Mouse (Mus musculus): ENCODE measurements around the gene Nav1. TPM values are rescaled to one million over a fixed set of nuclear protein-coding genes. Genes with fewer than 3 reads are reported as not detected.

Gene Nav1
- polyA plus RNA-seq, 1 experiment from 2014 or later: 38.1 TPM

DNA sequence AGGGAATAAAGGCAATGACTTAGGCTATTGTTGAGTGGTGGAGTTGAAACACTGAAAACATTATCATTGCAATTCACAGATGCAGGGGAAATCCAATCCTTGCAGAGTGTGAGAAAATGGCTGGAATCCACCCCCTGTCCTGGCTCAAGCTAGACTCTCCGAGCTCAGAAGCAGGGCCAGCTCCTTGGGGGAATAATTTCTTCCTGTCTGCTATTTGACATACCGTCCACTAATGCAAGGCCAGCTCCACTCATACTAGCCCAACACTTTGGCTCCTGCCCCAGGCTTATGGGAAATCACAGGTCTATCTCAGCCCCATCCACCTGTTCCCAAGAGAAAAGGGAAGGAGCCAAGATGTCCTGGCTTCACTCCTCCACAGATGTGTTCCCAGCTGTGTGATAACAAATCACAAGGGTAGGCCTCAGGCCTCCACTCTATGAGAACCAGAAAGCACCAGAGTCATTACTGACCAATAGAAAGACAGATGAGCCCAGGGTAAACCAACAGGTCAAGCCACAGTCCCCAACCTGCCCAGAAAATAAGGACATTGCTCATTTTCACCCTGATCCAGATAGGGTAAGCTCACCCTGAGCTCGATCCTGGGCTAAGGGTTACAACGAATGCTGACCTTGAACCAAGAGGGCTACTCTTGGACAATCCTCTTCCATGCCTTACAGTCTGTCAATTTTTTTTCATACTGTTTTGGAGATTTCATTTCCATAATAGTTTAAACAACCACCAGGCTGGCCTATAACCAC lies 32.5 kb downstream of the Nav1 start:
- peaks cover 11% of the 10 kb centered on the region; the same call in 1 of the 2 replicates for H3K36me3 ChIP-seq
- ATAC-seq: no peak
- no peak overlapping the region for H3K4me2 ChIP-seq (replicated peaks)
- H3K4me1 ChIP-seq (replicated peaks): peaks cover 66% of the 10 kb centered on the region
- WGBS: 86% methylated on average over 4 of the region's 4 CpGs
- no peak overlapping the region for H3K27ac ChIP-seq
- H3K27me3 ChIP-seq: no peaks in the 10 kb centered on the region
- H3K4me3 ChIP-seq (replicated peaks): no peak overlapping the region
- no peaks in the 10 kb centered on the region for H3K9me3 ChIP-seq
- no peak overlapping the region for H3K9ac ChIP-seq (replicated peaks)

DNA sequence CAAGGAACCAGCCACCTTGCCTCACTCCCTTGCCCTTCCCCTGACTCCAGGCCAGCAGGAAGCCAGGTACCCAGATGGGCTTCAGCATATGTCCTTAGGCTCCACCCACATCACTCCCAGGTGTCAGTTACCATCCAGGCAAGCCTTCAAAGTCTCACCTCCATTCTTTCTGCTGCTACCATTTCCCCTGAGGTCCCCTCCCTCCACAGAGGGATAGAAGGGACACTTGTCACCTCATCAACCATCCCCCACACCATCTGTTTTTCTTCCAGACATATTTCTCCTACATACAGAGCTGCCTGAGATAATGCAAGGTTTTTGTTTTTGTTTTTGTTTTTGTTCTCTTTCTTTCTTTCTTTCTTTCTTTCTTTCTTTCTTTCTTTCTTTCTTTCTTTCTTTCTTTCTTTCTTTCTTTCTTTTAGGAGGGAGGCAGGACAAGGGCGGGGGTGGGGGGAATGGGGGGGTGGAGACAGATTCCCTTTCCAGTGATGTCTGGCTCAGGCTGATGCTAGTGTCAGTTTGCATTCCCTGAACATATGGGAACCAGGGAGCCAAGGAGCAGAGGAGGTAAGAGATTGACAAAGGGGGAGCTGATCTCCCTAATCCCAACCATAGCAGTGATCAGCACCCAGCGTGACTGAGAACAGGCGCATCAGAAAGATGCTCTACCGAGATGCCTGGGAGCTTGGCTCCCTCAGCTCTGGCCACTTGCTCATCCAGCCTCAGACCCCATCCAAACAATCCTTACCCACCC lies 34.8 kb downstream of the Nav1 start:
- H3K9me3 ChIP-seq: no peaks in the 10 kb centered on the region
- H3K4me1 ChIP-seq (replicated peaks): peaks cover 47% of the 10 kb centered on the region
- no peaks in the 10 kb centered on the region for H3K27me3 ChIP-seq
- peak overlapping the region; percentile 69 for H3K27ac ChIP-seq
- H3K4me3 ChIP-seq (replicated peaks): no peak overlapping the region
- no peak overlapping the region for H3K4me2 ChIP-seq (replicated peaks)
- H3K9ac ChIP-seq (replicated peaks): 0 out of 2 replicates have a peak overlapping the region, but pooled peaks have one; percentile 10
- H3K36me3 ChIP-seq: peaks cover 11% of the 10 kb centered on the region; the same call in 1 of the 2 replicates
- WGBS: 27% methylated on average over 4 of the region's 4 CpGs
- no peak; the same call in 1 of the 2 replicates for ATAC-seq

DNA sequence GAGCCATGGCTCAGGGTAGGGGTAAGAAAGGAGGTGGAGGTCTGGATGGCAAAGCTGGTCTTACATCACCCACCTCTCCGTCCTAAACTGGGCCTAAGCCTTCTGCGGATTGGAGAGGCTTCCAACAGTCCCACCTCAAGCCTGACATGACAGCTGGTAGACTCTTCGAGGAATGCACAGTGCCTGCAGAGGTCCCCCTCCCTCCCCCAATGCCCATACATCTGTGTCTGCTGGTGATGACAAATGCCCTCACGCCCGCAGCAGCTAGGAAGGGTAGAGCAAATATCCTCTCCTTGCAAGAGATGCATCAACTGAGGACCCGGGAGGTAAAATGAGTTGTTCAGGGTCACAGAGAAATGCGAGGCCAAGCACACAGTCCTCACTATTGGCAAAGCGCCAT lies 39.0 kb downstream of the Nav1 start:
- Histone ChIP-seq H3K4me1 (replicated peaks) (peaks cover 45% of the 10 kb centered on the region), H3K4me2 (replicated peaks) (no peak overlapping the region), H3K27me3 (no peaks in the 10 kb centered on the region), H3K4me3 (replicated peaks) (no peak overlapping the region), H3K36me3 (peaks cover 7% of the 10 kb centered on the region; the same call in 1 of the 2 replicates), H3K9me3 (no peaks in the 10 kb centered on the region), H3K9ac (replicated peaks) (no peak overlapping the region), H3K27ac (no peak overlapping the region)
- WGBS: 79% methylated on average over 8 of the region's 8 CpGs
- ATAC-seq: no peak

DNA sequence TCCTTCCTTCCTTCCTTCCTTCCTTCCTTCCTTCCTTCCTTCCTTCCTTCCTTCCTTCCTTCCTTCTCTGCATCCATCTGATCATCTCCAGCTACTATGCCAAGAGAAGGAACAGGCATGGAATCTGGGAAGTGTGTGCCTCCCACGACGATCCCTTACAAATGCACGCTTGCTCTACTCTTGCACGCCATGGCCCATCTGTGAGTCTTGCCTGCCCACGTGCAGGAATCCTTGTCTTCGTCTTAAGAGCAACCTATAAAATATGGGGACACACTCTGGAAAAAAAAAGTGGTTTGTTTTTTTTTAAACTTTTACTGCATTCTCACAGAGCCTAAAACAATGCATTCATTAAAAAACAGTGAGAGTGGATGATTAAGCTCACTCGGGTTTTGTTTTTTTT lies 40.5 kb downstream of the Nav1 start:
- no peak for ATAC-seq
- WGBS: 88% methylated on average over 7 of the region's 7 CpGs
- Histone ChIP-seq H3K9me3 (no peaks in the 10 kb centered on the region), H3K4me1 (replicated peaks) (peaks cover 51% of the 10 kb centered on the region), H3K9ac (replicated peaks) (no peak overlapping the region), H3K36me3 (peaks cover 6% of the 10 kb centered on the region; the same call in 1 of the 2 replicates), H3K27ac (no peak overlapping the region), H3K27me3 (no peaks in the 10 kb centered on the region), H3K4me2 (replicated peaks) (no peak overlapping the region), H3K4me3 (replicated peaks) (no peak overlapping the region)

DNA sequence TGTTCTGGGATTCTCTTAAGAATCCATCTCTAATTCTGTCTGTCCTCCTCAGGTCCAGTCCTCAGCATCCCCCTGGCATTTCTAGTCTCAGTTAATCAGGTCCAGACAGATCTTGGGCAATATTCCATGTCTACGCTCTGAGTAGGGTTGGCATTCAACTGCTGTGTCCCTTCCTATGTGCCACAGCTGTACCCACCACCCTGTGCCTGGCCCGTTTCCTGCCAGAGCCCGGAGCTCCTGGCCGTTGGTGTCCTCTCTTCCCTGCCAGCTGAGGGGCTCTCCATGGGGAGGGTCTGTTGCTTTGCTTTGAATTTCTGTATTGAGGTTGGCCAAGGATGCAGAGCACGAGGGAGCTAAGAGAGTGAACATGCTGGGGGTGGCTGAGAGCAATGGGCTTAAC lies 41.3 kb downstream of the Nav1 start:
- 82% methylated on average over 5 of the region's 5 CpGs for WGBS
- no peaks in the 10 kb centered on the region for H3K36me3 ChIP-seq
- H3K4me2 ChIP-seq (replicated peaks): no peak overlapping the region
- H3K27ac ChIP-seq: peak overlapping the region; percentile 87
- H3K4me3 ChIP-seq (replicated peaks): no peak overlapping the region
- ATAC-seq: no peak
- no peaks in the 10 kb centered on the region for H3K9me3 ChIP-seq
- H3K4me1 ChIP-seq (replicated peaks): peaks cover 58% of the 10 kb centered on the region
- H3K27me3 ChIP-seq: no peaks in the 10 kb centered on the region
- H3K9ac ChIP-seq (replicated peaks): peak overlapping the region; percentile 6; the same call in 1 of the 2 replicates

DNA sequence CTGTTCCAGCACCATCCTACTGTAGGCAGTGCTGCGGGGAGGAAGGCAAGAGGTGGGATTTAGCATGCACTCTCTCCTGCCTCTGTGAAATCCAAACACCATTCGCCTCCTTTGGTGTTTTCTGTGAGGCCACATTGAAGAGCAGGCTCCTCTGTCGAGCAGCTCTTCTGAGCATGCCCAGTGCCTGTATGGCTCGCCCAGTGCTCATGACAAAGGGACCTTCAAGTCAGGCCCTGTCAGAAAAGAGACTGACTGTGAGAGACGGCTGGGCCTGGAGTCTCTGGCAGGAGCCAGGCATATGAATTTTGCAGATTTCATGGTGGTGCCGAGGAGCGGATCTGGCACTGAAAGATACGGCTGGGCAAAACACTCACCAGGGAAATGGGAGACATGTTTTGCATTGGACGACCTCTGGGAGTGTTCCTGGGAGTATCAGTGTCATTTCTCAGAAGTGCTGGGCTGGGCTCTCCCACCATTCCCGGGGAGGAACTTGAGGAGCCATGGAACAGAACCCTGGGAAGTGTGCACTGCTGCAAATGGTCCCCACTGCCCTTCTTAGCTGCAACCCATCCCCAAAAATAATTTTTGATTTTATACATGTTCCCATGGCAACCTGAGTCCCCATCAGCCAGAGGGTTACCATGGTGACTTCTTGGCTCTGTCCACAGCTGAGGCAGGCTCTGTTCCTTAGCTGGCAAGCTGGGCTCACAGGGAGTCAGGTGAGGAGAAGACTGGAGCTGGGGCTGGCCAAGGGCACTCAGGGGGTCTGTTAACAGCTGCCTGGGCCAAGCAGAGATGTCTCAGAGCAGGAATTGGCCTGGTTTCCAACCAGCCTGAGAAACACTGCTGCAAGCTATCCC lies 42.2 kb downstream of the Nav1 start:
- Histone ChIP-seq H3K4me2 (replicated peaks) (0 out of 2 replicates have a peak overlapping the region, but pooled peaks have one; percentile 1), H3K9me3 (no peaks in the 10 kb centered on the region), H3K27me3 (no peaks in the 10 kb centered on the region), H3K4me3 (replicated peaks) (no peak overlapping the region), H3K27ac (peak overlapping the region; percentile 87), H3K36me3 (no peaks in the 10 kb centered on the region), H3K9ac (replicated peaks) (peak overlapping the region; percentile 6; the same call in 1 of the 2 replicates), H3K4me1 (replicated peaks) (peaks cover 66% of the 10 kb centered on the region)
- 24% methylated on average over 10 of the region's 10 CpGs for WGBS
- ATAC-seq: peak; percentile 76

DNA sequence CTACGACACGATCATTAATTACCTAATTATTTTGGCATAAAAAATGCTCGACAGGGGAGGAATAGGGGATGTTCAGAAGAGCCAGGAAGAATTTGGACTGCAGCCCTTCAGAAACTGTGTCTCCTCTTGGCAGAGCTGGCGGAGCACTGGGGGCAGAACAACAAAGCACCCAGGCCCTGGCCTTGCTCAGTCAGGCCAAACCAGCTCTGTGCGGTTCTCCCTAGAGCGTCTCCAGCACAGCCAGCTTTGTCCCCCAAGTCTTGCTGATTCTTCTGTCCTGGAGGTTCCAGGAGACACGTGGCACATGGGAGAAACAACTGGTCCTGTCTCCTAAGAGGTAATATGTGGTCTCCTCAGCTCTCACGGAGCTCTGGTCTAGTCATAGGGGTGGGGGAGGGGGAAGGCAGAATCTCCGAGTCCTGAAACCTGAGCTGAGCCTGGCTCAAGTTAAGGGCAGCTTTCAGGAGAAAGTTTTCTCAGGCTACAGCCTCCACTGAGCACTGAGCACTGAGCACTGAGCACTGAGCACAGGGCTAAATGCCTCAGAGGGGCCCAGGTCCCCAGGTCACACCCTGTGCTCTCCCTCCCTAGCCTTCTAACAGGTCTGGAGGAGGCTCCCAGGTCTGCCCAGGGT lies 43.2 kb downstream of the Nav1 start:
- H3K36me3 ChIP-seq: no peaks in the 10 kb centered on the region
- no peak overlapping the region for H3K4me3 ChIP-seq (replicated peaks)
- peak; percentile 37 for ATAC-seq
- H3K4me2 ChIP-seq (replicated peaks): no peak overlapping the region
- no peaks in the 10 kb centered on the region for H3K9me3 ChIP-seq
- peak overlapping the region; percentile 87; the same call in 1 of the 2 replicates for H3K27ac ChIP-seq
- H3K4me1 ChIP-seq (replicated peaks): peaks cover 67% of the 10 kb centered on the region
- no peaks in the 10 kb centered on the region for H3K27me3 ChIP-seq
- no peak overlapping the region for H3K9ac ChIP-seq (replicated peaks)
- WGBS: 43% methylated on average over 9 of the region's 9 CpGs

DNA sequence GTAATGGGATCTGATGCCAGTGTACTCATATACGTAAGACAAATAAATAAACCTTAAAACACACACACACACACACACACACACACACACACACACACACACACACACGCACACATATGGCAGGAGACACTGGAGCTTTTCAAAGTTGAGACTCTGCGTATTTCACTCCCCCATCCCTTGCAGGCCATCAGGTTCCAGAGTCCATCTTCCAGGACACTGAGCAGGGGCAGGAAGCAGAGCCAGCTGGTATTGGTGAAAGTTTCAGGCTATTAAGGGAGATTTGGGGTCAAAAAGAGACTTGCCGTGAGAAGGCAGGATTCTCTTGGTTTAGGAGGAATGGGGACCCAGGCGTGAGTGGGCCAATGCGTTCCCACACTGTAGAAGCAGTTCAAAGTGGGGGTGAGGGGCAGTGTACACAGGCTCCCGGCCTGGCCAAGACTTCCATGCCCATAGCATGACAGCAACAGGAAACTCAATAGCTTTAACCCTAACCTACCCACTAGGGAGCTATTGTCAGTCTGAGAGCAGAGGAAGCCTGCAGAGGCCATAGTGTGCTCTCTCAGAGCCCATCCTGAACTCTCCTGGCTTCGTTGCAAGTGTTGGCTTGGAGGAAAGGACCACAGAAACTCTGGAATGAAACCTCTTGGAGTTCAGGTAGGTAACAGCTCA lies 44.0 kb downstream of the Nav1 start:
- Histone ChIP-seq H3K9me3 (no peaks in the 10 kb centered on the region), H3K9ac (replicated peaks) (no peak overlapping the region), H3K4me3 (replicated peaks) (no peak overlapping the region), H3K4me1 (replicated peaks) (peaks cover 66% of the 10 kb centered on the region), H3K36me3 (no peaks in the 10 kb centered on the region), H3K27ac (no peak overlapping the region), H3K27me3 (no peaks in the 10 kb centered on the region), H3K4me2 (replicated peaks) (no peak overlapping the region)
- no peak for ATAC-seq
- 75% methylated on average over 8 of the region's 8 CpGs for WGBS

DNA sequence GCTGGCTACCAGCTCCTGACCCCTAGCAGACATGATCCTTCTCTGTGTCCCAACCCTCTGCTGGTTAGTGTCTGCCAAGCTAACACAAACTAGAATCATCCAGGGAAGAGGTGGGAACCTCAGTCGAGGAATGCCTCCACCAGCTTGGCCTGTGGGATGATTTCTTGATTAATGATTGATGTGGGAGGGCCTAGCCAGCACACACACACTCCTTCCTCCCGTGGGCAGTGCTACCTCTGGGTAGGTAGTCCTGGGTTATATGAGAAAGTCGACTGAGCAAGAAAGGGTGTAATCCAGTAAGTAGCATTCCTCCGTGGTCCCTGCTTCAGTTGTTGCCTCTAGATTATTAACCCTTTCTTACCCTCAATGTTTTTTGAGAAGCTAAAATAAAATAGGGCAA lies 45.0 kb downstream of the Nav1 start:
- Histone ChIP-seq H3K4me1 (replicated peaks) (peaks cover 72% of the 10 kb centered on the region), H3K27ac (no peak overlapping the region), H3K4me2 (replicated peaks) (no peak overlapping the region), H3K9ac (replicated peaks) (no peak overlapping the region), H3K9me3 (no peaks in the 10 kb centered on the region), H3K4me3 (replicated peaks) (no peak overlapping the region), H3K36me3 (no peaks in the 10 kb centered on the region), H3K27me3 (no peaks in the 10 kb centered on the region)
- WGBS: 22% methylated on average over 4 of the region's 4 CpGs
- ATAC-seq: no peak

DNA sequence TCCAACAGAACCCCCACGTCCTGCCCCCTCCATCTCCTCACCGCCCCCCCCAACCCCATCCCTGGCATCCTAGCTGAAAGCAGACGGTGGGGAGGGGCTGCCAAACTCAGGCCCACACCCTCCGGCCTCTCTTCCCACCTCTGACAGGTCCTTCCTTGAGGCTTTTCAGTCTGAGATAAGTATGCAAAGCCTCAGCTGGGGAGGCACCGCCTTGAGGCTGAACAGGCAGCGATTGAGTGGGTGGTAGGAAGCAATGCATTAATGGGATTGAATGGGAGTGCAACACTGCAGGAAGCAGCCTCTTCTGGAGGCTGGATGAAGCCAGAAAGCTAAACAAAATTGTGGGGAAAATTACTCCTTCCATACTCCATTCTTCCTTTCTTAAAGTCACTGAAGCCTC lies 45.8 kb downstream of the Nav1 start:
- no peak overlapping the region for H3K4me2 ChIP-seq (replicated peaks)
- H3K36me3 ChIP-seq: no peaks in the 10 kb centered on the region
- WGBS: 20% methylated on average over 6 of the region's 6 CpGs
- no peaks in the 10 kb centered on the region for H3K27me3 ChIP-seq
- H3K9ac ChIP-seq (replicated peaks): no peak overlapping the region
- no peak for ATAC-seq
- H3K4me1 ChIP-seq (replicated peaks): peaks cover 80% of the 10 kb centered on the region
- peak overlapping the region; percentile 12 for H3K27ac ChIP-seq
- no peak overlapping the region for H3K4me3 ChIP-seq (replicated peaks)
- H3K9me3 ChIP-seq: no peaks in the 10 kb centered on the region

DNA sequence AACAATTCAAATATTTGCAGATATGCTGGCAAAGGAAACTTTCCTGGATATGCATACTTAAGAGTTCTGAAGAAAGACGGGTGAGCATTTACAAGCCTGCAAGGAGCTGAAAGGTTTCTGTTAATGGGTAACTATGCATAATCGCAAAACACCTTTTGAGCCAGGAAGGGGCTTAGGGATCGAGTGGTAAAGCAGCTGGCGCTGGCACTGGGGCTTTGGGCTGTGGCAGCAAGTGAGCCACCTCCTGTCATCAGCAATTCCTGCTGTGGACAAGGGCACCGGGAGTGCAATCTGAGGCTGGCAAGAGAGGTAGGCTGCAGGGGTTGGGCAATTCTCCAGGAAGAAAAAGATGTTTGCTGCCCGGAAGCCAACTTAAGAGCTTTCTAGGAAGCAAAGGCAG lies 49.1 kb downstream of the Nav1 start:
- H3K9me3 ChIP-seq: no peaks in the 10 kb centered on the region
- no peaks in the 10 kb centered on the region for H3K36me3 ChIP-seq
- no peak overlapping the region for H3K9ac ChIP-seq (replicated peaks)
- no peak overlapping the region for H3K27ac ChIP-seq
- H3K4me2 ChIP-seq (replicated peaks): no peak overlapping the region
- WGBS: 52% methylated on average over 6 of the region's 6 CpGs
- H3K4me1 ChIP-seq (replicated peaks): peaks cover 80% of the 10 kb centered on the region
- no peaks in the 10 kb centered on the region for H3K27me3 ChIP-seq
- no peak for ATAC-seq
- no peak overlapping the region for H3K4me3 ChIP-seq (replicated peaks)
